Mouse (Mus musculus) midbrain, postnatal 0 days (tissue): ENCODE measurements at regions not wholly inside any gene's neighbourhood (a gene's known extent, or its start where the extent isn't known, plus 50 kb on each side); places are given as distances from the start of the nearest gene placed in this dataset.
A peak's percentile ranks its signal among the peaks of the same experiment; 100 is the strongest.

Experiments
- ATAC-seq: fragments of 200-750 bp; cut with Nextera tagmentation; 2 replicates; pipeline ENCODE4 v1.8.0; 2017; ENCODE audit warnings: moderate number of reproducible peaks, mild to moderate bottlenecking, moderate TSS enrichment, moderate library complexity; ENCODE audit not compliant: low FRiP score
- DNase-seq: peaks from one replicate; pipeline ENCODE4 v3.0.0-alpha.2; 2015; ENCODE audit warnings: low spot score
- H3K27ac ChIP-seq: fragments of 300-500 bp; sonication (generic); 2 replicates; pipeline ENCODE4 v1.5.1; 2014; ENCODE audit warnings: low read depth, mild to moderate bottlenecking, low read length, mixed read lengths
- H3K27me3 ChIP-seq: fragments of 300-500 bp; sonication (generic); 2 replicates; pipeline ENCODE4 v1.6.1; 2014; ENCODE audit warnings: low read length, control low read depth, mixed read lengths; ENCODE audit not compliant: insufficient read depth
- H3K36me3 ChIP-seq: fragments of 300-500 bp; sonication (generic); 2 replicates; pipeline ENCODE4 v1.6.1; 2014; ENCODE audit warnings: low read length, control low read depth, mixed read lengths; ENCODE audit not compliant: insufficient read depth
- H3K4me1 ChIP-seq: fragments of 300-500 bp; sonication (generic); 2 replicates; pipeline ENCODE4 v1.6.1; 2014; ENCODE audit warnings: mild to moderate bottlenecking, control low read depth, antibody characterized with exemption, low read length, mixed read lengths; ENCODE audit not compliant: insufficient read depth
- H3K4me2 ChIP-seq: fragments of 300-500 bp; sonication (generic); 2 replicates; pipeline ENCODE4 v1.6.1; 2014; ENCODE audit warnings: low read depth, mild to moderate bottlenecking, low read length, mixed read lengths; ENCODE audit not compliant: poor library complexity, severe bottlenecking
- H3K4me3 ChIP-seq: fragments of 300-500 bp; sonication (generic); 2 replicates; pipeline ENCODE4 v1.5.1; 2014; ENCODE audit warnings: low read depth, mild to moderate bottlenecking, low read length, moderate library complexity
- H3K9ac ChIP-seq: fragments of 300-500 bp; sonication (generic); replicated peaks from 2 replicates; pipeline ENCODE4 v1.6.1; 2014; ENCODE audit warnings: mild to moderate bottlenecking, low read length, moderate library complexity, mixed read lengths; ENCODE audit not compliant: poor library complexity, severe bottlenecking
- H3K9me3 ChIP-seq: fragments of 300-500 bp; sonication (generic); 2 replicates; pipeline ENCODE4 v1.6.1; 2016; ENCODE audit warnings: low read length, control low read depth
- CTCF ChIP-seq: IDR thresholded peaks from 2 replicates; pipeline ENCODE4 v1.5.1; 2016; ENCODE audit warnings: antibody characterized with exemption, mild to moderate bottlenecking
- WGBS: fragments of 180-500 bp; shearing (Covaris S2); extraction: QIAGEN DNeasy Blood & Tissue Kit; methylation state at CpG from one replicate; pipeline ENCODE4 v1.1.7; 2014; 5-methylcytosine and 5-hydroxymethylcytosine counted together

DNA sequence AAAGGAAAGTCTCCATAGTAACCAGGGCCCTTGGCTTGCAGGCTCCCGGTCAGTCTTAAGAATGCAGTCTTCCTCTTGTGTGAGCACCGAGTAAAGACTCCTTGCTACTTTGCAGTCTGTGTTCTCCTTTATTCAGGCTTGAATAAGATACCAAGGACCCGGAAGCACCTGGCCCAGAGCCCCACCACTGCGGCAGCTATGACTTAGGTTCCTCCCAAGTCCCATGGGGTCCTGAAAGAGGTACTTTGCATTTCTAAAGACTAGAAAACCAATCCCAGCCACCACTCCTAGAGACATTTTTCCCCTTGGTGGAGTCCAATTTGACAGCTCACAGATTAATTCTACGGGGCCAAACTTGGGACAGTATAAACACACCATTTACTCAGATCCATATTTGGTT is 51.7 kb upstream of the Tspan11 start:
- 56% methylated on average over 5 of the region's 5 CpGs for WGBS
- H3K27ac ChIP-seq = no peak overlapping the region
- no peaks in the 10 kb centered on the region for H3K36me3 ChIP-seq

DNA sequence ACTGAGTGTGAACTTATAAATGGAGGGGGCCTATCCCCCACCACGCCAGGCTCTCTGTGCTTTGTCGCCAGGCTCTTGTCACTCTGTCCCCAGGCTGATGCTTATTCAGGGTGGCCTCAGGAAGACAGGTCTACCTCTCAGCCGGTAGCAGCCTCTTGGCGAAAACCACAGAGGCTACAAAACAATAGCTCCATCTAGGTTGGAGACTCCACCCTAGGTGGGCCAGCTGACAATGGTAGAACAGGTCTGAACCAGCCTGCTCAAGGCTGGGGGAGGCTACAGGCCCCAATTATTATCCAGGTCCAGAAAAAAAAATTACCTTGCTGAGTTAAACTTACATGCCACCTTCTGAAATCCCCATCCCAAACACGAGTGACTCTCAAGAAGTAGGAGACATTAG is 59.0 kb upstream of the Tspan11 start:
- 85% methylated on average over 5 of the region's 5 CpGs for WGBS
- no peak for DNase-seq
- ATAC-seq = no peak

More for the DNA sequence above, 51.7 kb upstream of the Tspan11 start:
- no peak for ATAC-seq
- TF ChIP-seq CTCF = no peak
- no peak for DNase-seq
- Histone ChIP-seq H3K4me1 (no peaks in the 10 kb centered on the region), H3K9ac (no peak overlapping the region), H3K9me3 (no peaks in the 10 kb centered on the region), H3K4me3 (no peak overlapping the region), H3K4me2 (no peak overlapping the region), H3K27me3 (no peaks in the 10 kb centered on the region)

GRCm38 (mm10) chr6:127825503-127825902 is 56.2 kb upstream of the Prmt8 start:
- H3K27ac ChIP-seq = no peak overlapping the region
- H3K9ac ChIP-seq = no peak overlapping the region
- H3K4me2 ChIP-seq = no peak overlapping the region
- H3K27me3 ChIP-seq = no peaks in the 10 kb centered on the region
- no peaks in the 10 kb centered on the region for H3K9me3 ChIP-seq
- no peak overlapping the region for H3K4me3 ChIP-seq
- no peaks in the 10 kb centered on the region for H3K36me3 ChIP-seq
- no peak for ATAC-seq
- no peak for DNase-seq
- TF ChIP-seq CTCF = no peak
- no peaks in the 10 kb centered on the region for H3K4me1 ChIP-seq
- WGBS = 91% methylated on average over 5 of the region's 5 CpGs

More for the DNA sequence above, 59.0 kb upstream of the Tspan11 start:
- no peak for TF ChIP-seq CTCF
- H3K36me3 ChIP-seq = no peaks in the 10 kb centered on the region
- no peaks in the 10 kb centered on the region for H3K9me3 ChIP-seq
- no peaks in the 10 kb centered on the region for H3K4me1 ChIP-seq
- no peak overlapping the region for H3K4me2 ChIP-seq
- H3K4me3 ChIP-seq = no peak overlapping the region
- H3K27ac ChIP-seq = no peak overlapping the region
- H3K27me3 ChIP-seq = no peaks in the 10 kb centered on the region
- no peak overlapping the region for H3K9ac ChIP-seq

DNA sequence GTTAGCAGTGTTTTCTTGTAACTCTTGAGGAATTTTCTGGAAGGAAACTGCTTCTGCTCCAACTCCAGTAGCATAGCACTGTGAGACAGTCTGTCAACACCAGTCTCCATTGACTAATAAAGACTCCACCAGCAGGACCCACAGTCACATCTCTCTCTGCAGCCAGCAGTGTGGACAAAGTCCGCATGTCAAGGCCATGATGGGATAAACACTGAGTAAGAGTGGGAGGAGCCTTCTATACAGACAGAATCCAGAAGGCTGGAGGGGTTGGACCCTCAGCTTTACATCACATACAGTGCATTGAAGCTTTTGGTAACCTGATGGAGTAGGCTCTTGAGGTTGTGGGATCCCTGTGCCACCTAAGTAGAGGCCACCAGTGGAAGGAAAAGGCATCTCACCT is 54.4 kb upstream of the Prmt8 start:
- 79% methylated on average over 1 of the region's 1 CpGs for WGBS
- H3K9me3 ChIP-seq = no peaks in the 10 kb centered on the region
- peaks cover 6% of the 10 kb centered on the region; the same call in 1 of the 2 replicates for H3K4me1 ChIP-seq
- ATAC-seq (no peak), DNase-seq (no peak)
- no peak for TF ChIP-seq CTCF
- no peak overlapping the region for H3K9ac ChIP-seq
- no peak overlapping the region for H3K4me3 ChIP-seq
- no peak overlapping the region for H3K4me2 ChIP-seq
- H3K27ac ChIP-seq = no peak overlapping the region
- no peaks in the 10 kb centered on the region for H3K27me3 ChIP-seq
- no peaks in the 10 kb centered on the region for H3K36me3 ChIP-seq

GRCm38 (mm10) chr6:127820523-127820922 is 51.3 kb upstream of the Prmt8 start:
- no peak for TF ChIP-seq CTCF
- Histone ChIP-seq H3K27me3 (no peaks in the 10 kb centered on the region), H3K4me2 (no peak overlapping the region), H3K9ac (no peak overlapping the region), H3K27ac (no peak overlapping the region), H3K36me3 (no peaks in the 10 kb centered on the region), H3K4me1 (peaks cover 6% of the 10 kb centered on the region; the same call in 1 of the 2 replicates), H3K4me3 (no peak overlapping the region), H3K9me3 (no peaks in the 10 kb centered on the region)
- 0% methylated on average over 1 of the region's 1 CpGs for WGBS
- ATAC-seq (0 out of 2 replicates have a peak, but pooled peaks have one; percentile 38), DNase-seq (peak; percentile 39)
